Mouse (Mus musculus): ENCODE measurements at regions not wholly inside any gene's neighbourhood (a gene's known extent, or its start where the extent isn't known, plus 50 kb on each side); places are given as distances from the start of the nearest gene placed in this dataset.

DNA sequence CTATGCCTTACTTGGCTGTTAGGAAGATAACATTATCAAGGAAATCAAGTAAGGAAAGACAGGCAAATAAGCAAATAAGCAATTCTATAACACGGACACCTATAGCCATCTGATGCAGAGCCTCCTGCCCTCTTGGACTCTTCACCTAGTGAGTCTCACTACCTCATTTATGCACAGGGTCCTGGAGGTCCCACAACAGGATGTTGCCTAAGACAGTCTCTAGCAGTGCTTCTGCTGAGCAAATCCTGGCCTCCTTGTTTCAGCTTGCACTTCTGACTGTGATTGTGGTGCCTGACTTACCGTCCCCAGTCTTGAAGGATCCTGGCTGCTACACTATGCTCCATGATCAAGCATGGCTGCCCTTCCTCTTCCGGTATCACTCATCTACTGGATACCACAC lies 518.5 kb upstream of the Arid1b start:
- TF ChIP-seq CTCF (IDR thresholded peaks at IDR 0.05; ENCODE audit: low read depth), result no peak
- no peak for TF ChIP-seq EP300 (optimal IDR thresholded peaks at IDR 0.05)
